Mouse (Mus musculus) lung, postnatal 0 days (tissue): ENCODE data around the gene Gm8300. TPM values are rescaled to one million over a fixed set of nuclear protein-coding genes. Genes with fewer than 3 reads are reported as not detected.
"Not testable (repeated sequence)": the region's sequence is repeated elsewhere in the genome, so short reads cannot be mapped to it uniquely, and the experiment has no call there.

Source experiments
- ATAC-seq: fragments of 200-750 bp; cut with Nextera tagmentation; 2 replicates; pipeline ENCODE4 v1.8.0; 2017; ENCODE audit warnings: moderate library complexity
- DNase-seq: peaks from one replicate; pipeline ENCODE4 v3.0.0-alpha.2; 2016; ENCODE audit warnings: low spot score
- H3K27ac ChIP-seq: fragments of 300-500 bp; sonication (generic); 2 replicates; pipeline ENCODE4 v1.5.1; 2014; ENCODE audit warnings: antibody characterized with exemption, mild to moderate bottlenecking, low read length, mixed read lengths
- H3K27me3 ChIP-seq: fragments of 300-500 bp; sonication (generic); replicated peaks from 2 replicates; pipeline ENCODE4 v1.6.1; 2014; ENCODE audit warnings: low read length, mixed read lengths; ENCODE audit not compliant: insufficient read depth
- H3K36me3 ChIP-seq: fragments of 300-500 bp; sonication (generic); 2 replicates; pipeline ENCODE4 v1.6.1; 2014; ENCODE audit warnings: low read length, mixed read lengths; ENCODE audit not compliant: insufficient read depth
- H3K4me1 ChIP-seq: fragments of 300-500 bp; sonication (generic); 2 replicates; pipeline ENCODE4 v1.6.1; 2014; ENCODE audit warnings: antibody characterized with exemption, low read depth, low read length, mixed read lengths; ENCODE audit not compliant: insufficient read depth
- H3K4me2 ChIP-seq: fragments of 300-500 bp; sonication (generic); replicated peaks from 2 replicates; pipeline ENCODE4 v1.6.1; 2014; ENCODE audit warnings: low read depth, mild to moderate bottlenecking, low read length, moderate library complexity, mixed read lengths
- H3K4me3 ChIP-seq: fragments of 300-500 bp; sonication (generic); 2 replicates; pipeline ENCODE4 v1.5.1; 2014; ENCODE audit warnings: low read depth, low read length
- H3K9ac ChIP-seq: fragments of 300-500 bp; sonication (generic); replicated peaks from 2 replicates; pipeline ENCODE4 v1.6.1; 2014; ENCODE audit warnings: low read depth, mild to moderate bottlenecking
- H3K9me3 ChIP-seq: fragments of 300-500 bp; sonication (generic); 2 replicates; pipeline ENCODE4 v1.6.1; 2016; ENCODE audit warnings: low read length, mixed read lengths
- CTCF ChIP-seq: IDR thresholded peaks from 2 replicates; pipeline ENCODE4 v1.5.1; 2016; ENCODE audit warnings: antibody characterized with exemption, mild to moderate bottlenecking
- EP300 ChIP-seq: IDR thresholded peaks from 2 replicates; pipeline ENCODE4 v1.6.1; 2016; ENCODE audit warnings: antibody characterized with exemption, mild to moderate bottlenecking, control low read depth
- WGBS: fragments of 180-500 bp; shearing (Covaris S2); extraction: QIAGEN DNeasy Blood & Tissue Kit; methylation state at CpG from one replicate; pipeline ENCODE4 v1.1.7; 2014; 5-methylcytosine and 5-hydroxymethylcytosine counted together
- polyA plus RNA-seq: library from polyadenylated mRNA; unstranded; fragments of >200 nt; fragmentation: Nextera tagmentation; extraction: Ambion mirVana; gene quantifications from 2 replicates; pipeline ENCODE4 v1.2.1, GENCODE M21; 2015

Gene Gm8300
- polyA plus RNA-seq: not detected in 2 replicates

GRCm38 (mm10) chr12:87514016-87514415 lies at the start of gene Gm8300:
TSS of gene Gm8300 (plus strand) at chr12:87514316.
- not testable (repeated sequence) for H3K27me3 ChIP-seq, H3K4me3 ChIP-seq, H3K9me3 ChIP-seq, H3K4me1 ChIP-seq, H3K36me3 ChIP-seq, DNase-seq, H3K4me2 ChIP-seq, H3K27ac ChIP-seq, ATAC-seq, H3K9ac ChIP-seq
- 77% methylated on average over 4 of the region's 4 CpGs for WGBS

GRCm38 (mm10) chr12:87464678-87465297 lies 49.3 kb upstream of the Gm8300 start:
- peaks cover 23% of the 10 kb centered on the region for H3K36me3 ChIP-seq
- ATAC-seq: no peak

GRCm38 (mm10) chr12:87470263-87471136 lies 43.6 kb upstream of the Gm8300 start:
- H3K4me2 ChIP-seq: peak overlapping the region; percentile 63
- H3K9me3 ChIP-seq: no peaks in the 10 kb centered on the region
- no peaks in the 10 kb centered on the region for H3K27me3 ChIP-seq
- no peak for ATAC-seq
- H3K27ac ChIP-seq: no peak overlapping the region
- DNase-seq: no peak
- H3K36me3 ChIP-seq: no peaks in the 10 kb centered on the region
- WGBS: 52% methylated on average over 7 of the region's 7 CpGs
- H3K4me1 ChIP-seq: no peaks in the 10 kb centered on the region
- peak overlapping the region; percentile 99; the same call in 1 of the 2 replicates for H3K9ac ChIP-seq
- no peak overlapping the region for H3K4me3 ChIP-seq
- TF ChIP-seq CTCF: no peak
- no peak for TF ChIP-seq EP300

More at GRCm38 (mm10) chr12:87464678-87465297, 49.3 kb upstream of the Gm8300 start:
- no peak overlapping the region for H3K27ac ChIP-seq
- TF ChIP-seq CTCF: no peak
- no peak for TF ChIP-seq EP300
- no peaks in the 10 kb centered on the region for H3K9me3 ChIP-seq
- no peak overlapping the region for H3K4me3 ChIP-seq
- H3K9ac ChIP-seq: no peak overlapping the region
- H3K4me1 ChIP-seq: no peaks in the 10 kb centered on the region
- no peaks in the 10 kb centered on the region for H3K27me3 ChIP-seq
- no peak overlapping the region for H3K4me2 ChIP-seq
- 84% methylated on average over 6 of the region's 6 CpGs for WGBS
- DNase-seq: no peak

GRCm38 (mm10) chr12:87471421-87471963 lies 42.6 kb upstream of the Gm8300 start:
- no peaks in the 10 kb centered on the region for H3K4me1 ChIP-seq
- under 1% methylated on average over 19 of the region's 19 CpGs for WGBS

GRCm38 (mm10) chr12:87471964-87472786 lies 41.9 kb upstream of the Gm8300 start, which contains the start of gene Snw1:
TSS of gene Snw1 (minus strand) at chr12:87472274.
- no peaks in the 10 kb centered on the region for H3K9me3 ChIP-seq
- DNase-seq (peak; percentile 97), ATAC-seq (peak; percentile 98)
- no peaks in the 10 kb centered on the region for H3K27me3 ChIP-seq
- peak within 1 kb of the TSS; percentile 95 for H3K27ac ChIP-seq
- no peaks in the 10 kb centered on the region for H3K36me3 ChIP-seq
- TF ChIP-seq CTCF (no peak), EP300 (no peak)
- peak within 1 kb of the TSS; percentile 99 for H3K9ac ChIP-seq
- WGBS: 3% methylated on average over 44 of the region's 45 CpGs
- H3K4me1 ChIP-seq: no peaks in the 10 kb centered on the region
- H3K4me3 ChIP-seq: peak within 1 kb of the TSS; percentile 85
- H3K4me2 ChIP-seq: peak within 1 kb of the TSS; percentile 63

More at GRCm38 (mm10) chr12:87471421-87471963, 42.6 kb upstream of the Gm8300 start:
- TF ChIP-seq CTCF (no peak), EP300 (peak; percentile 33; the same call in 1 of the 2 replicates)
- H3K4me3 ChIP-seq: peak overlapping the region; percentile 85
- H3K27ac ChIP-seq: peak overlapping the region; percentile 95
- peak; percentile 88 for DNase-seq
- H3K9me3 ChIP-seq: no peaks in the 10 kb centered on the region
- H3K4me2 ChIP-seq: peak overlapping the region; percentile 63
- no peaks in the 10 kb centered on the region for H3K36me3 ChIP-seq
- ATAC-seq: 0 out of 2 replicates have a peak, but pooled peaks have one; percentile 14
- no peaks in the 10 kb centered on the region for H3K27me3 ChIP-seq
- peak overlapping the region; percentile 99 for H3K9ac ChIP-seq
